Mouse (Mus musculus): ENCODE data around the gene Actr5.
A peak's percentile ranks its signal among the peaks of the same experiment; 100 is the strongest.

Gene Actr5

DNA sequence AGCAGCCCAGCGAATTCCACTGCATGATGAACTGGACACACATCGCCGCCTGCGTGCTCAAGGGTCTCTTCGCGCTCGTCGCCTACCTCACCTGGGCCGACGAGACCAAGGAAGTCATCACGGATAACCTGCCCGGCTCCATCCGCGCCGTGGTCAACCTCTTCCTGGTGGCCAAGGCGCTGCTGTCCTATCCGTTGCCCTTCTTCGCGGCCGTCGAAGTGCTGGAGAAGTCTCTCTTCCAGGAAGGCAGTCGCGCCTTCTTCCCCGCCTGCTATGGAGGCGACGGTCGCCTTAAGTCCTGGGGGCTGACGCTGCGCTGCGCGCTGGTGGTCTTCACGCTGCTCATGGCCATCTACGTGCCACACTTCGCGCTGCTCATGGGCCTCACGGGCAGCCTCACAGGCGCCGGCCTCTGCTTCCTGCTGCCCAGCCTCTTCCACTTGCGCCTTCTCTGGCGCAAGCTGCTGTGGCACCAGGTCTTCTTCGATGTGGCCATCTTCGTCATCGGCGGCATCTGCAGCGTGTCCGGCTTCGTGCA, 10.2 kb upstream of the Actr5 start:
- no peak for DNase-seq (ENCODE audit: low spot score)

DNA sequence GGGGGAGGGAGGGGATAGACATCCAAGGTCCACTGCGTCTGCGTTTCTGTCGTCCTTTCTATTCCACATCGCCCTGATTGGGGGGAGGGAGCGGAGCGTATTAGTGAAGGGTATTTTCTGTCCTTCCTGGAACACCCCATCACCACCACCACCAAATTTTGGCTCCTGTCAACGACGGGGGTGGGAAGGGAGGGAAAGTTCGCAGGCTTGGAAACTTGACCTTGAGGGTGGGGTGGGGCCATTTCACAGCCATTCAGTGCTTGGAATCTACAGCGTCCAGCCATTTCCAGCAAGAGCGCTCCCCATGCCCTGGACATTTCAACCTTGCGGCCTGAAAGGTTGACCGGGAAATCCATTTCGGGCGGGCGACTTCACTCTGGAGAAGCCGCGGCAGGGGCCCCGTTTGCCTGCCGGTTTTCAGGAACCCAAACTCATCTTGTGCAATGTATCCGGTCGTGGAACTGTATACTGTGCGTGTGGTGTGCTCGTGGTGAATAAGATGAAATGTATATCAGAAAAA, 9.5 kb upstream of the Actr5 start:
- no peak for DNase-seq (ENCODE audit: low spot score)

DNA sequence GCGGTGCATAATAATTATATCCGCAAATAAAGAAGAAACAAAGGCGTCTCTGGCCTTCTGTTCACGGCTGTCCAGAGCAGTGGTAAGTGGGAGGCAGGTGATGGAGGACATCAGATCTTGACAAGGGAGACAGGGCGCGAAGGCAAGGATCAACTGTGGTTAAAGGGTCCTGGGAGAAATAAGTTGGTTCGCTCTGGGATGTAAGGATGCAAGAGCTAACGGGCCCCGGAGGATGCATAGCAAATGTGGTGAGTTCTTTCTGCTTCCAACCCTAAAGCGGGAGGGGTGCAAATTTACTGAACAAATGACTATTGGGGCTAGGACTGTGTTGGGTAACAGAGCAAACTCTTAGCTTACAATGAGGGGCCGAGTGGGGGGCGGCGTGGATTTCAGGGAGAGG, 9.0 kb upstream of the Actr5 start:
- no peak for DNase-seq (ENCODE audit: low spot score)

DNA sequence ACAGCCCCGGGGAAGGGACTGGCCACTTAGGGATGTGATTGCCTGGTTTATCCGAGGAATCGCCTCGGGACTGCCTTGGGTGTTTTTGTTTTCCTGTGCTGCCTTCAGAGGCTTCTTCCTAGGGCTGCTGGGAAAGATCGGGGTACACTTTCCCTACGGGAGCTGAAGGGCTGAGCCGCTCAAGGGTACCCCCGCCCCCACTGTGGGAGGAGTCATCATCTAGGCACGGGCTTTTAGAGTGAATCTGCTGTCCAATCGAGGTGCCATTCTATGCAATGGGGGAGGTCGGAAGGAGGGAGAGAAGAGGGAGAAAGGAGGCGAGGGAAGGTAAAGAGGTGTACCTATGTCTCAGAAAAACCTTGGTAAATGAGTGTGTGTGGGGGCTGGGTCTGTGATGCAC, 8.4 kb upstream of the Actr5 start:
- no peak for DNase-seq (ENCODE audit: low spot score)

DNA sequence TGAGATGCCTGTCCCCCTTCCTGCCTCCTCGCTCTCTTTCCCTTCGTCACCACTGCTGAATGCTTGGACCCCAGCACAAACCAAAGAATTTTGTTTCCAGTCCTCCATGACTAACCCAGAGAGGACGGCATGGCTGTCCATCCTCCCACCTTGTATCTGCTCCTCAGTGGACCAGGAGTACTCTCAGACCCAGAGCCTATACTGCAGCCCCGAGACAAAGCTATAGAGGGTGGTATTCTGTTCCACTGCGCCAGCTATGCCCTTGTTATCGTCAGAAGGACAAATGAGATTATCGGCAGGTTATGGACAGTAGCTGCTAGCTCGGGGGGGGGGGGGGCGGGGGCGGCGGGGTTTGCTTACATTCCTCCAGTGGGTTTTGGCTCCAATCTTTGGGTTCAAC, 7.9 kb upstream of the Actr5 start:
- no peak for DNase-seq (ENCODE audit: low spot score)

DNA sequence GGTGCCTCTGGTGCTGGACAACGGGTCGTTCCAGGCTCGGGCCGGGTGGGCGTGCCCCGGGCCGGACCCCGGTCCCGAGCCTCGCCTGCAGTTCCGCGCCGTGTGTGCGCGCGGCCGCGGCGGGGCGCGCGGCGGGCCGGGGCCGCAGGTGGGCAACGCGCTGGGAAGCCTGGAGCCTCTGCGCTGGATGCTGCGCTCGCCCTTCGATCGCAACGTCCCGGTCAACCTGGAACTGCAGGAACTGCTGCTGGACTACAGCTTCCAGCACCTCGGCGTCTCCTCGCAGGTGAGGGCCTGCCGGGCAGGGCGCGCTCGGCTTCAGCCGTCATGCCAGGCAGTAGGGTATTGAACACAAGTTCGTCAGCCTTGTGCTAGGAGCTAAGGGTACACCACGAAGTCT, 543 bp downstream of the Actr5 start:
- no peak for DNase-seq (ENCODE audit: low spot score)

DNA sequence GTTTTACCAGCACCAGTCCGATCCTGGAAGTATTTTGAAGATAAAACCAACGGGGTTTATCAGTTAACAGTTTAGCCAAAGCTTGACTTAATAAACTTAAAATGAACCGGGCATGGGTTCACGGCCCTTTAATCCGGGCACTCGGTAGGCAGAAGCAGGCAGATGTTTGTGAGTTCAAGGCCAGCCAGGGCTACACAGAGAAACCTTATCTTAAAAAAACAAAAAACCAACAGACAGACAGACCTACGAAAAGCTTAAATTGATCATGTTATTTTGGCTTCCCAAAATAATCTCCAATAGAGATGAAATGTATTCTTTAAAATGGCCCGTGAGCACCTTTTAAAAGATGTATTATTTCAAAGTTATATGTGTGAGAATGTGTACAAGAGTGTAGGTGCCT, 1.0 kb downstream of the Actr5 start:
- no peak for DNase-seq (ENCODE audit: low spot score)

DNA sequence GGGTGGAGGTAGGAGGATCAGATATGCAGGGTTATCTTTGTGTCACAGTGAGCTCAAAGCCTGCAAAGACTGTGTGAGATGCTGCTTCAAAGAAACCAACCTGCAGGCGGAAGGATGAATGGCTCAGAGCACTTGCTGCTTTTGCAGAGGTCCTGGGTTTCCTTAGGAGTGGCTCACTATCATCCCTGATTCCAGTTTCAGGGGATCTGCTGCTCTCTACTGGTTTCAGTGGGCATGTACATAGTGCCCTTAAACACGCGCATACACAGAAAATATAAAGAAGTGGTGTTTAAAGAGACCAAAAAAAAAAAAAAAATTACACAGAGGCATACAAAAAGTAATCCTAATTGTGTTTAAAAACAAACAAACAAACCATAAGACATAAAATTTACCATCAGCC, 4.2 kb downstream of the Actr5 start:
- DNase-seq (ENCODE audit: low spot score), result no peak

DNA sequence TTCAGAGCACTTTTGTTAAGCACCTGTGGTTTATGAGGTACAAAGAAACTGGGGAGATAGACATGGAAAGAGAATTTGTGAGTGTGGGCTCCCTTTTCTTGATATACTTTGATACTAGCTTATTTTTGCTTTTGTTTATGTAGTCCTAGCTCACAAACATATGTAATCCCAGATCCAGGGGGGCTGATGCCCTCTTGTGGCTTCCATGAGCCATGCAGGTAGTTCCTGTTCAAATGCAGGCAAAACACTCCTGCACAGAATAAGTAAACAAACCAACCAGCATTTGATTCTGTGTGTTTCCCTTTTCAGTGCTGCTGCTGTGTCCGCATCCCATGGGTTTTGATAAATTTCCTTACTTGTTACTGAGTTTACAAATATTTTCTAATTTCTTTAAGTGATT, 4.7 kb downstream of the Actr5 start:
- DNase-seq (ENCODE audit: low spot score), result no peak

DNA sequence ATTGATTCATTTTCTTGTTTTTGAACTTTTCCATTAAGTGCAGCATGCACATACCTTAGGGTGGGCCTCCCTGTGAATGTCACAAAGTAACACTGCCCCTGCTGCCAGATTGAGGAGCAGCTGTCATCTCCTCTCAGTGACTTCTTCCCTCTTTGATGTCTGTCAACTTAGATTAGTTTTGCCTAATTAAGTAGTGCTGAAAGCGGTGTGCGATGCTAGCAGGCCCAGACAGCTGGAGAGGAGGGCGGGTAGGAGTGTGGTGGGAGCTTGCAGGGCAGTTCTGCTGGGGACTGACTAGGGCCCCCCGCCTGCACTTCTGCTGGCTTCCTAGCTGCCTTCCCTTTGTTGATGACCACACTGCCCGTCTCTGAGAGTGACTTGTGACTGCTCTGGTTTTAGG, 7.2 kb downstream of the Actr5 start:
- no peak for DNase-seq (ENCODE audit: low spot score)

DNA sequence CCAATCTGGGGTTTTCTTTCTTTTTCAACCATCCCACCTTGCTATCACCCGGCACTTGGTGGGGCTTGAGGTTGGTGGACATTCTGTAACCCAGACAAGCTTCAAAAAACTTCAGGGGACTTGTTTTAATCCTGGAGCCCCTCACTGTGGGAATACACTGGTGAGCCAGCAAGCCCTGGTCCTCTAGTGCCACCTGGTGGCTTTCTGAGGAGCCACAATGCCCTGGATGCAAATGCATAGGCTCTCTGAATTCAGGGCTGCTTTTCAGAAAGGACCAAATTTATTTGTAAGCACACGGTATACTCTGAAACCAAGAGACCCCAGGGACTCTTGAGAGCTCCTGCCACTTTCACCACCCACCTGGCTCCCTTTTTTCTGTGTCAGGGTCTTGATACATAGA, 17.2 kb downstream of the Actr5 start:
- DNase-seq (ENCODE audit: low spot score), result peak; percentile 74

DNA sequence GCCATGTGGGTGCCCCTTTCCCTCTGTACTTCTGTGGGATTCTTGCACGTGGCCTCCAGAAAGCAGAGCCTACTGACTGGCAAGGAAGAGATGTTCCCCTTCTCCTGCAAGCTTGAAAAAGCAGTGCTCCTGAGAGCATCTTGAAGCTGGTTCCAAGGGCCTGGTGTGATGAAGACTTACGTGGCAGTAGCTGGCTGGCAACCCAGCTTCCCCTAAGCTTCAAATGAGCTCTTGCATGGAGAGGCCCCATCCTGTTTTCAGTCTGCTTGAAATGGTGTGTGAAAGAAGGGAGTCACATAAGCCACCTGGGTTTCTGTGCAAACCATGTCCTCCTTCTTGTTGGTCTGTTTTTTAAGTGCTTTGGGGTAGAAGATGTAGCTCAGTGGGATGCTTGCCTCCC, 17.9 kb downstream of the Actr5 start:
- DNase-seq (ENCODE audit: low spot score), result no peak

DNA sequence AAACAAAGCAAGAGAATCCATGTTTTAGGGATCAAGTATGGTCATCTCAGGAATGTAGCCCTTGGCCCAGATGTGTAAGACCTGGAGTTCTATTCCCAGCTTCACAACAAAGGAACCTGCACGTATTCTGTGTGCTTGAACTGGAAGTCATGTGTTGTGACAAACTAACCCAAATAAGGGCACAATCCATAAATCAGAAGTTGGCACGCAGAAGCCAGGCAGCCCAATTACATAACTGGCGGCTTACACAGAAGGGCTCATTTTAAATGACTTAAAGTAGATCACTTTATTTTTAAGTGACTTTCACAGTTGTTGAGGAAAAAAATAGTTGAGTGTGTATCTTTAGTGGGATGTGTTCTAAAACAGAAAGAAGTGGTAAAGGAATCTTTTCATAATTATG, 19.1 kb downstream of the Actr5 start:
- no peak for DNase-seq (ENCODE audit: low spot score)

DNA sequence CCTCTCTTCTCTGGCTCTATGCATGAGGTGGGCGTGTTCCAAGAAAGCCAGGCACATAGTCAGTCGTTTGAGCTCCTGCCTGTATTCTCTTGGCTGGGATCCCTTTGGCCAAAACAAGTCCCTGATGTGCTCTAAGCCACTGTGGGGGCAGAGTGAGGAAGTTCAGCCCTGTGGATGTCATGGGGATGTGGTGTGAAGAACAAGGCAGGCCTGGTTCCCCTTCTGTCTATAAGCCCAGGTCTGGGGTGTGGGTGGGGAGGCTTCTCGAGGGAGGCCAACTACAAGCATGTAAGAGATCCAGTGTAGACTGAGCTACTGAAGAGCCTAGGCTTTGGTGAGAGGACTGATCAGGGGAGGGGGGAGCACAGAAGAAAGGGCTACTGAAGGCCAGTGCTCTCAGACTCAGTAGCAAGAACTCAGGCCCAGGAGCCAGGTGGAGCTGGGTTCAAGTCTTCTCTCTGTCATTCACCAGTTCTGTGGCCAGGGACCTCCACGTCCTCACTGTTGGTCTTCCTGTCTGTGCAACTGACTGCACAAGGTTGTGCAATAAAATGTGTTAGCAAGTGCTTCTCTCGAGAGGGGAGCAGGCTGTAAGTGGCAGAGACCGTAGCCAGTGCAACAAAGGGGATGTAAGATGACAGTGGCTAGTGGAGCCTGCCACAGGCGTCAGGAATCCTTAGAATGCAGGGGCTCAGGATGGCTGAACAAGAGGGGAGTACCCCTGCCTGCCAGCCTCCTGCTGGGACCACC, 26.6 kb downstream of the Actr5 start:
- no peak for DNase-seq (ENCODE audit: low spot score)

DNA sequence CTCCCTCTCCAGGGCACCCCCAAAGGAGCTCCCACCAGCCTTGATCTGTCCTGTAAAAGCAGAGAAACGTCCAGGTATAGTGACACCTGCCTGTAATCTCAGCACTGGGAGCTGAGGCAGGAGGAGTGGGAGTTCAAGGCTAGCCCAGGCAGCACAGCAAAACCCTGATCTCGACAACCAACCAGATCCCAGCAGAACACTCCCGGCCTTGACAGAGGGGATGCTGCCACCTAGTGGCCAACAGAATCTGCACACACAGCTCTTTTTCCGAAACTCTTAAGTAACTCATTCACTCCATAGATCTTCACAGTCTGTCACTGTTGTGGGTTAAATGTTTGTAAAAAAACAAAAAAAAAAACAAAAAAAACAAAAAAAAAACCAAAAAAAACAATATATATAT, 28.3 kb downstream of the Actr5 start:
- peak; percentile 87 for DNase-seq (ENCODE audit: low spot score)

DNA sequence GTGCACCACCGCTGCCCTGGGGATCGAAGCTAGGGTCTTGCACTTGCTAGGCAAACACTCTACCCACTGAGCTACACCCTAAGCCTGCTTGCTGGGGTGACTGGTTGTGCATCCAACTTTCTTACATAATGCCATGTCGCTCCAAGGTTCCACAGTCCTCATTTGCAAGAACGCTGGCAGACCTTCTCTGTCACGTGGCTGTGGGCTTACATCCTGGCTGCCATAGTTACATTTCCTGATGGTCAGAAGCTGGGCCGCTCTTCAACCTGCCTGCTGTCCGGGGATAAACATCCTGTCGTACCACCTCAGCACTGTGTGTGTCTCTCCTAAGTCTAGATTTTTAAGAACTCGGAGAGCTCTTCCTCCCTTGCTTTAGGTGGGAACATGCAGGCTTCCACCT, 30.0 kb downstream of the Actr5 start:
- DNase-seq (ENCODE audit: low spot score), result no peak

DNA sequence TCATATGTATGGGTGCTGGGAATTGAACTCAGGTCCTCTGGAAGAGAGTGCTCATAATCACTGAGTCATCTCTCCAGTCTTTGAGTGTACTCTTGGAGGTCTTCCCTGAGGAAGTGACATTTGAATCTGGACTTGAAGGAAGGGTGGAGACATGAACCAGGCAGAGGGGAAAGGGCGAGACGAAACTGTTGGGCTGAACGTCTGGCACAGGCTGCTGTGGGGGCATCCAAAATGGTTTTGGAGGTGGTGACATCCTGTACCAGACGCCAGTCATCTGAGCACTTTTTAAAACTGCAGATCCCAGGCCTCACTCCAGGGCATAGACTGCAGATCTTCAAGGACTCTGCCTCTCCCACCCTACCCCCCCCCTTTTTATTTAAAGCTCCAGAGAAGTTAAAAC, 31.1 kb downstream of the Actr5 start:
- no peak for DNase-seq (ENCODE audit: low spot score)

DNA sequence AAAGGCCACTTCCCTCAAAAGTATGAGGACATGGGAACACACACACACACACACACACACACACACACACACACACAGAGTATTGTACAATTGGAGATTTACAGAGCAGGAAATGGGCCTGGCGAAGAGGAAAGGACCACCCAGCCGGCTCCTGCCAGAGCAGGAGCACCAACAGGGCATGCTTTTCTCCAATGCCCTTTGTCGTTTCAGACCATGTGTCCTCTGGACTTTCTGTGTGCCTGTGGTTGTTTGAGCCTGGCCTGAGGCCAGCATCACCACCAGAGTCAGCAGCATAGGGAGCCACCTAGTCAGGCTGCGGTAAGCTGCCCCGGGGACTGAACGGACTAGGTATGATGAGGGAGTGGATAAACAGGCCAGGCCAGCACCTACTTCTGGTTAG, 34.1 kb downstream of the Actr5 start:
- no peak for DNase-seq (ENCODE audit: low spot score)

DNA sequence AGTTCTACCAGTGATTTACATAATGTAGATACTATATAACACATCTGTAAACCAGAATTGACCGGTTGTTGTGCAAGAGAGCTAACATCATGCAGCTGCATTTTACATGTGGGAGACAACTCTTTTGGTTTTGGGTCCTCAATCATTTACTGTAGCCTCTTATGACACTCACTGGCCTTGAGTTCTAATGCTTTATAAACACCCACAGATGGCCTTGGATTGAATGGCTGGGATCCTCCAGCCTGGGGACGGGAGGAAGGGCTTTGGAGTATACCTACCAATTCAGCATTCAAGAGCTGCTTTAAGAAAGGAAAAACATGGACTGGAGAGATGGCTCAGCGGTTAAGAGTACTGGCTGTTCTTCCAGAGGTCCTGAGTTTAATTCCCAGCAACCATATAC, 34.7 kb downstream of the Actr5 start:
- no peak for DNase-seq (ENCODE audit: low spot score)

DNA sequence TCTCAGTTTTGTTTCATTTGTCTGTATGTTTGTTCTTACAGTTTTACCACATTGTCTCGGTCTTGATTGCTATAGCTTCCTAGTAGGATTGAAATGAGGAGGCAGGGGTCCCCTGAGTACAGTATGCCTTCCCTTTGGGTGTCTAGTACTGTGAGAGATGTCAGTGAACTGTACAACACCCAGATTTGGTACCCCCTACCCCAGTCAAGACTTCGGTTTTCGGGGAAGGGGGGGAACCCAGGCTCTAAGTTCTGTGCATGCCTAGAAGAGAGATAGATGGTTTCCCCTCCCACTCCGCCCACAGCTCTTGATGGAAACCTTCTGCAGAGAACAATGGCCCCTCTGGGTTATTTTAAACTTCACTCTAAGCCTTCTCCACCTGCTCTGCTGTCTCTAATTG, 40.4 kb downstream of the Actr5 start, which contains the start of gene Ppp1r16b:
Ppp1r16b (plus strand) TSS at position 301 of the 400 bp plus-strand sequence.
- DNase-seq (ENCODE audit: low spot score), result no peak

DNA sequence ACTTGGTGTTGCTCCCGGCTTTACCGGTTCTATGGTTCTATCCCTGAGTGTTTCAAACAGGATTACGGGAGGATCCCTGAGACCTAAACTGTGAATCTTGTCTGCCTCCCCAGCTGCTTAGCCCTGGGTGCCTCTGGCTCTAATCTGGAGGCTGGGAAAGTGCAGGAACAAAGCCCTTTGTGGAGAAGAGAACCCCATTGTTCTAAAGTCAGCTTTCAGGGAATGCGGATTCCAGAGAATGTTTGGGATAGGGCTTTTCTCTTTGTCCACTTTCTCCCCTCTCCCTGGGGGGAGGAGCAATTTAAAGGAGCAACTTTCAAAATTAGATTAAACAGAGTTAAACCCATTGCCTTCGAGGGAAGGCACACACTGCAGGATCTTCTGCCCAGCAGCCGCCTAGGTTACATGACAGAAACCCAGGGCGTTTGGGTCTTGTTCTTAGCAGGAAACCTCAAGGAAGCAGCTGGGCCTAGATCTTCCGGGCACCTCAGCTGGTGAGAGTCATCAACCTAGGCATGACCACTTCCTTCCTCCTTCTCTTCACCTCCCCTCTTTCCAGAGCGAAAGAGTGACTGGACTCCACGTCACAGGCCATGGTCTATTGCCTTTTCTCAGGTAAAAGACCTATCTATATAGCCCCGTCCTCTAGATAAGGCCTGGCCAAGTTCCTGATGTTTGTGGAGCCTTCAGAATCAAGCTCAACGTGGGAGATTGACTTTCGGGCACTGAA, 41.5 kb downstream of the Actr5 start:
- no peak for DNase-seq (ENCODE audit: low spot score)

DNA sequence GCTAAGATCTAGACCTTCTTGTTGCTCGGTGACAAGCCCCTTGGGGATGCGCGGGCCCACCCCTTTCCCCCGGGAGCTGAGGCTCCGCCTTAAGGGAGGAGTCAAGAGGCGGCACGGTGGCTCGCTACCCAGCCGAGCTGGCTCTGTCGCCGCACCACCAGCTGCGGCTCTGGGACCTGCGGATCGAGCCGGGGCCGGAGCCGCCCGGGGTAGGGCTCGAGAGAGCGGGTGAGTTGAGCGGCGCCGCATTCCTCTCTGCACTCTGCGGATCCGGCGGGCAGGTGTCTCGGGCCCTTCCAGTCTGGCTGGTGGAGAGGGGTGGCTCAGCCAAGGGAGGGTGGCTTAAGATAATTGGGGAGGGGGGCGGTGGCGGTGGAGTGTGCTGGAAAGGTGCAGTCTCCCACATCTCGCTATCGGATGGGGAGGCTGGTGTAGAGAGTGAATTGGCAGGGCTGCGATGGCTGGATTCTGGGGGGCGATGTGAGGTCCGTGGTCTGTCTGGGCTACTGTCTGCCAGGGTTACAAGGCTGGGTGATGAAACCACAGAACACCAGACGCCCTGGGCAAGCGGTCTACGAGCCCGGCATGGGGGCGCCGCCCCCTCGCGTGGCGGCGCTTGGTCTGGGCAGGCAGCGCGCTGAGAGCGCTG, 42.5 kb downstream of the Actr5 start:
- peak; percentile 72 for DNase-seq (ENCODE audit: low spot score)
